Mouse (Mus musculus) ovary, postnatal 10 days (tissue): Measurements from ENCODE around the gene Tas2r140.

Experiments used
- DNase-seq: peaks from one replicate; pipeline ENCODE4 v3.0.0; 2022; ENCODE audit warnings: low spot score

Gene Tas2r140

GRCm38 (mm10) chr6:133055716-133056115 lies at the start of gene Tas2r140:
Gene Tas2r140 (minus strand): TSS chr6:133055816.
- no peak for DNase-seq

- no peak for DNase-seq
Observed at GRCm38 (mm10) chr6:133104609-133104921, 48.9 kb upstream of the Tas2r140 start, which contains the start of gene Smim10l1. Gene Smim10l1 (plus strand): TSS chr6:133104909.

DNA sequence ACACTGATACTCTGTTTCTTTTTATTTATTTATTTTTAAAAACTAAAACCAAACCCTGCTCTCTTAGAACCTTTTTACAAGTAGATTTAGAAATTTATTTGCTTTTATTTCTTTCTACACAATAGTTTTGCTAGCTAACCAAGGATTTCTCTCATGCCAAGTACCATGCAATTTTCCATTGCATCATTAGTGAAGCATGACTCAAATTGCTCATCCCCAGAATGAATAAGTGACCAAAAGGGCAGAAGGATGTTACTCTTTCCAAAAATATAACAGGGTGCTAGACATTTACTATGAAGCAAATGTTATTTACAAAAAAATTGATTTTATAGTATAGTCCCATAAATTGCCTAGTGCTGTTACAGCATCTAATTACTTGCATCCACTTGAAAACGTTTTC lies 46.8 kb upstream of the Tas2r140 start:
- DNase-seq = no peak

DNA sequence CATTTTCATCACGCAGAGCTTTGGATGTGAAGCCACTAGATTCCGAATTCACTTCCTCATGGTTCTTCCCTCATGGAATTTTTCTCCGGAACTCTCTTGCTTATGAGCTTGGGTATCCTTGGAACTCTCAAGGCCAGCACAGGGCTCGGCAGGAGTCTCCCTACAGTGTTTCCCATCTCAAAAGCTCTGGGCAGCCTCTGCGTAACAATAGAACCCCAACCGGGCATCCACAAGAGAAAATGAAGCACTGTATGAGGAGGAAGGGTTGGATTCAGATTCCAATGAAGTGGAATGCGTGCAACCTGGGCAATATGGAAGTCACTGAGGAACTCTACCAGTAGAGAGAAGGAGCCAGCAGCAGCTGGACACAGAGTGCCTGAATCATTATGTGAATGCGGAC lies 36.6 kb upstream of the Tas2r140 start:
- no peak for DNase-seq

GRCm38 (mm10) chr6:133037001-133037400 lies 18.6 kb downstream of the Tas2r140 start, which contains the start of gene Tas2r103:
Gene Tas2r103 (minus strand): TSS chr6:133037101.
- DNase-seq = no peak
